Mouse (Mus musculus): ENCODE data around the gene Tnfrsf1a.

Tnfrsf1a gene

DNA sequence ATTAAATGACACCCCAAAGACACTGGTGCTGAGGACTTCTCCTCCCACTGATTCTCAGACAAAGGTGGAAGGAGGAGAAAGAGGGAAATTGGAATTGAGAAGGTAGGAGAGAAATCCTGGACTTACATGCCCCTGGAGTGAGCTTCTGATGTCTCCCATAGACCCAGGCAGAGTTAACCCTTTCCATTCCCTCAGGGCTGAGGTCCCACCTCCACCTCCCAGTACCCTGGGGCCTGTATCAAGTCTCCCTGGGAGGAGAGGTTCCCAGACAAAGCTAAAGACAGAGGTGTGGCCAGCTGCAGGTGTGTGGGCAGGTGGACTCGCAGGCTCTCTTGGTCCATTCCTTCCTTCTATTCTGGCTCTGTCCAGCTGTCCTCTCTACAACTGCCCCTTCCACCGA, 32.9 kb downstream of the Tnfrsf1a start:
- no peak for DNase-seq (ENCODE audit: low read depth, low spot score)

DNA sequence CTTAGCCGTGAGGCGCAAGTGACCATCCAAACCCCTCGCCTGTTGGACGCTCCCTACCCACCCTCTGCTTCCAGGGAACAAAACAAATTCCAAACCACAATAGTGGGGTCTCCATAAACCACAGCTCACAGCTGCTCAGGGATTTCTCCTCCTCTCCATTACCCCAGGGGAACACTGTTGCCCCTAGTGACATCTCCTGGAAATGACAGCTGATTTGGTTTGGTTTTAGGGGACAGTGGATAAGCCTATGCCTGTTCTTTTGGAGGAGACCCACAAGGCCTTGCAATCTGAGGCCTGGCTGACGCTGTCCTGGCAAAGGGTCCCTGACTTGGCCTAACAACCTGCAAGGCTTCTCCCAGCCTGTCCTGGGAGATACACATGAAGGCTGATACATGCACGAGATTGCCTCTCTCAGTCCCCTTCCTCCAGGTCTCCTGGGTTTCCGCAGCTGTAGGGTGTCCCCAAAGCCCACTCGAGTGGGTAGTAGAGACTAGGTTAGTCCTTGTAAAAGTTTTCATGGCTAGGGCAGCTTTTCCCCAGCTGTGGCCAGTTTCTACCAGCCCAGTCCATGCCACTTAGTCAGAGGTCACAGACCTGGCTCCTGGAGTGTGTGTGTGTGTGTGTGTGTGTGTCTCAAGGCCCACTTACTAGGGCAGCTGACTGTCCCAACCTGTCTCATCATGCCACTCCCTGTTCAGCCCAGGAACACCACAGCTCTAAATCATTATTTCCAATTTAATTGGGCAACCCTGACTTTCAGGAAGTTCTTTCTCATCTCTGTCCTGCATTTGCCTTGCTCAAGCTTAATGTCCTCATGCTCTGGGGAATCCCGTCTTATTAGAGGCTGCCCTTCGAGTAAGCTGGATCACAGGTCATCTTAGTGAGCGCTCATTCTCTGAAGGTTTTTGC, 36.2 kb downstream of the Tnfrsf1a start:
- no peak for DNase-seq (ENCODE audit: low read depth, low spot score)

DNA sequence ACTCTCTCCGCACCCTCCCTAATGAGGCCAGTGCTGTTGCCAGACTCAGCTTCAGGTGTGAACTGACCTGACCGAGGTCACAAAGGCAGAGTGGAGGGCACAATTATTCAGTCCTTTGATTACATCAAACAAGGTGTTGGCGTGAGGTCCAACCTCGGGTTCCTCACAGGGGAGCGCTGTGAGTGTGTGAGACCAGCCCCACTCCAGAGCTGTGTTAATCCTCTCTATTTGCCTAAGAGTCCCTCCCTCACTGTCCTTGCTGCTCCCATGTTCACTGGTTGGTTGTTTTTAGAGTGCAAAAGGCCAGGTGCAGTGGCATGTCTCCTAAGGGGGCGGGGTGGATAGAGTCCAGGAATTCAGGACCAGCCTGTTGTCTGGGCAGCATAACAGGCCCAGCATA, 36.9 kb downstream of the Tnfrsf1a start:
- DNase-seq (ENCODE audit: low read depth, low spot score) = no peak

DNA sequence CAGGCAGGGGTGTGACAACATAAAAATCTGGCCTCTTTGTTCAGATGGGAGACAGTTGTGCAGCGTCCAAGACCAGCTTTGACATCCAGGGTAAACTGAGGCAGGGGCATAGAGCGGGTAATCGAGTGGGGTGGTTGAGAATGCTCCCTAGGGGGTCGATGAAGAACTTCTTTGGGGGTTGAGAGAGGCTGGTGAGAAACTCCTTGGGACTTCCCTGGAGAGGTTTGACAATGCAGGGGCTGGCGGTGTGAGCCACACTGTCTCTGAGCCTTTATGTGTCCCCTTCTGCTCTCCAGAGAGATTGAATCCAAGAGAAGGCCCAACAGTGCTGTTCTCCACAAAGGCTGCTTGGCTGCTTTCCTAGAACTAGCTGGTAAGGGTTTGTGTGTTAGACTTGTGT, 40.7 kb downstream of the Tnfrsf1a start:
- DNase-seq (ENCODE audit: low read depth, low spot score) = no peak

DNA sequence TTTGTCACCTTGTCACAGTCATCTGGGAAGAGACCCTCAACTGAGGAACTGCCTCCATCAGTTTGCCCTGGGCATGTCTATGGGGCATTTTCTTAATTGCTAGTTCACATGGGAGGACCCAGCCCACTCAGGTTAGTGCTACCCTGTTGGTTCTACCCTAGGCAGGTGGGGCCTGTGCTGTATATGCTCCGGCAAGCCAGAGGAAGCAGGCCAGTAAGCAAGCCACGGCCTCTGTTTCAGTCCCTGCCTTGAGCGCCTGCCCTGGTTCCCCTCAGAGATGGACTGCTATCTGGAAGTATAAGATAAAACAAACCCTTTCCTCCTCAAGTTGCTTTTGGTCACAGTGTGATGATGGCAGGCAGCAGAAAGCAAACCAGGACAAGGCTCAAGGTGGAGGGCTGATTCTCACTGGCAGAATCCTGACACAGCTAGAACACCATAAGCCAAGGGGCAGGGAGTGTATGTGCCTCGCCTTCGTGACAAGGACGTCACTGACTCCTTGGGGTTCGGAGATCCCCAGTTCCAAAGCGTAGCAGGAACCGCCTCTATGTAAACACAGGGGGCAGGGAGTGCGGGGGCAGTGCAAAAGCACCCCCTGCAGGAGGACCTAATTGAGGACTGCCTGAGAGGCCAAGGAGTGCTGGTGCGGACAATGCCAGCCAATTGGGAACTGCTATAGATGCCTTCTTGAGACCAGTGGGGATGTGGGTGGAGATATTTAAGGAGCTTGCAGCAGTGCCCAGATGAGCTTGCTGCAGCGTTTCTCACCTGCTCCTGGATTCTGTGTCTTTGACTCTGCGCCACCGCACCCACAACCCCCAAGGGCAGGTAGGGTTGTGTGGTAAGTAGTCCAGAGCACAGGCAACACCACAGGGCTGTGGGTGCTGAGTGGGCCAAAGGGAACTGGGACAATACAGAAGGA, 56.6 kb downstream of the Tnfrsf1a start:
- no peak for DNase-seq (ENCODE audit: low read depth, low spot score)

DNA sequence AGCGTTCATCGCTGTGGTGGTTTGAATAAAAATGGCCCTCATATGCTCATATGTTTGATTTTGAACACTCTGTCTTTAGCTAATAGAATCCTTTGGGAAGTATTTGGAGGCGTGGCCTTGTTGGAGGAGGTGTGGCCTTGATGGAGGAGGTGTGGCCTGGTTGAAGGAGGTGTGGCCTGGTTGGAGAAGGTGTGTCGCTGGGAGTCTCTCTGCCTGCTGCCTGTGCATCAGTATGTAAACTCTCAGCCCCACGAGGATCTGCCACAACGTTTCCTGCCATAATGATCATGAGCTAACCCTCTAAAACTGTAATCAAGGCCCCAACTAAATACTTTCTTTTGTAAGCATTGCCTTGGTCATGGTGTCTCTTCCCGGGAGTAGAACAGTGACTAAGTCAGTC, 58.1 kb downstream of the Tnfrsf1a start:
- DNase-seq (ENCODE audit: low read depth, low spot score) = no peak

DNA sequence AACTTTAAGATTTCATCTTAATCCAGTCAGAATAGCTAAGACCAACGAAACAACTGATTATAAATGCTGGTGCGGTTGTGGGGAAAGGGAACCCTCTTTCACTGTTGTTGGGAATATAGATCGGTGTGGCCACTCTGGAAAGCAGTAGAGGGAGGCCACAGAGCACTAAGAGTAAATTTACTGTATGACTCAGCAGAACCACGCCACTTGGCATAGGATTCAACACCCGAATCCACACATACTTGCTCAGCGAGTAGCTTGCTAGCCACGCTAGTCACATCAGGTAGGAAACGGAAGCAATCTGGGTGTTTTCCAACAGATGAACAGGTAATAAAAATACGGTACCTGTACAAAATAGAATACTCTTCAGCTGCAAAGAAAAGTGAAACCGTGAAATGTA, 58.5 kb downstream of the Tnfrsf1a start:
- no peak for DNase-seq (ENCODE audit: low read depth, low spot score)

DNA sequence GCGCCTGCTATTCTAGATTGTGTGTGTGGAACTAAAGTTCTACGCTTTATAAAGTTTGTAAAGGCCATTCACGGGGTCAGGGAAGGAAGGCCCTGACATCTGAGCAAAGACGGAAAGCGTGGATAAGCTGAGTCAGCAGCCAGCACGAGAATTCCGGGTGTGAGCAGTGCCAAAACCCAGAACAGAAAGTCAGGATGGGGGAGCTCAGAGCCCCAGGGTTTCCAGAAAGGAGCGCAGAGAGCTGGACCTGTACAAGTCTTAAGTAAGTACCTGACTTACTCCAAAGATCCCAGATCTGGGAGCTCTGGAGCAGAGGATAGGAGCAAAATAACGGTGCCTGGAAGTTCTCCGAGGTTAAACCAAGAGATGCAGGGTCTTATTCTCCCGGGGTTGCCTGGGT, 61.4 kb downstream of the Tnfrsf1a start:
- DNase-seq (ENCODE audit: low read depth, low spot score) = no peak

DNA sequence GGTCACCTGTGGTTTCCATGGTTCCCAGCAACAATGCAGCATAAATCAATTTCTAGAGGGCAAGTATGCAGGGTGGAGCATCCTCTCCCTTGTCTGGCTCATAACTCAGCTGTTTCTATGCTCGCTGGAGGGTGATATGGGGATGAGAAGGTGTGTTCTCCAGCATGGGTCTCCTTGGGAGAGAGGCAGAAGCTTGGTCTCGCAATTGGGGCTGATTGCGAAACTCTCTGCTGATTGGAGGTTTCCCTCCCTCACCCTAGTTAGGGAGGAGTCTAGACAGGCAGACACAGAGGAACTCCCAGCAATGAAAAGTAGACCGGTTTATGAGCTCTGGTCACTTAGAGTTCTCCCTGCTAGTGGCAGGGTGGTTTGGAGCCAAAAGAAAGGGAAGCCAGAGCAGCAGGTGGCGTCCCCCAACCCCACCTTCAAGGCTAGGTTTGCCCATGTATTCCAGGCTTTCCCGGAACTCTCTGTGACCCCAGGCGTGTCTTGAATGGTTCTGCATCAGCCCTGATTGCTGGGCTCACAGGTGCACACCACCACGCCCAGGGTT, 61.9 kb downstream of the Tnfrsf1a start:
- no peak for DNase-seq (ENCODE audit: low read depth, low spot score)

DNA sequence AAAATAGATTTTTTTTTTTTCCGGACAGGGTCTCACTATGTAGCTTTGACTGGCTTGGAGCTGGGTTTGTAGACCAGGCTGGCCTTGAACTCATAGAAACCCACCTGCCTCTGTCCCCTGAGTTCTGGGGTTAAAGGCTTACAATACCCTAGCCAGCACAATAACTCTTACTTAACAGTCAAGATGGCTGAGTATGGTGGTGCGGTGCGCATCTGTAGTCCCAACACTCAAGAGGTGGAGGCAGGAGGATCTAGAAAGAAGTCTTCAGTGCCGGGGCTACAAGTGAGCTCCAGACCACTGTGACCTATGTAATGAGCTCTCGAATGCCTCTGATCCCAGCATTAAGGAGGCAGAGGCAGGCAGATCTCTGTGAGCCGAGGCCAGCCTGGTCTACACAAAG, 62.5 kb downstream of the Tnfrsf1a start:
- DNase-seq (ENCODE audit: low read depth, low spot score) = no peak
